In genomic region chr12:54656039-54656395, GRCm38 (mm10) we compare ENCODE assay signal across 7 mouse cellular contexts. TPM values are rescaled to one million over a fixed set of nuclear protein-coding genes. Genes with fewer than 3 reads are reported as not detected.
DNase-seq lines count a peak whose midpoint lies in the region; TF ChIP-seq lines count a peak whose summit lies in the region.

No protein-coding gene starts in this region.

- peaks cover 47% of the 10 kb centered on the region for H3K79me2 ChIP-seq in macrophage (ENCODE audit: inconsistent target)

- TF ChIP-seq CTCF in lung, adult 2 months (IDR thresholded peaks at IDR 0.05; ENCODE audit: insufficient read depth, low read length), result no peak

- peak overlapping the region; percentile 94 for H3K4me3 ChIP-seq in lung, adult 2 months (replicated peaks; ENCODE audit: extremely low read depth, low read depth, low read length)
- H3K4me3 ChIP-seq in macrophage (ENCODE audit: inconsistent target), result peak overlapping the region; percentile 94

- H3K27ac ChIP-seq in macrophage, result peak overlapping the region; percentile 96

- no peak for TF ChIP-seq POLR2A in lung, adult 2 months (IDR thresholded peaks at IDR 0.05; ENCODE audit: borderline replicate concordance, extremely low read depth, low read depth, low read length)

- no peaks in the 10 kb centered on the region for H3K36me3 ChIP-seq in macrophage (ENCODE audit: inconsistent target)

- DNase-seq in lung, adult 2 months, result no peak
- no peak for DNase-seq in lung, postnatal 25 days (ENCODE audit: low spot score)
- peak; percentile 10 for DNase-seq in brain, embryonic 18.5 days (ENCODE audit: low read depth, low spot score)
- DNase-seq in frontal cortex, postnatal 25 days (ENCODE audit: low spot score in 2 of 2), result peak; percentile 19 to 26
- no peak for DNase-seq in adrenal gland, postnatal 10 days
- DNase-seq in cerebellum, postnatal 25 days, result no peak

- WGBS in lung, adult 2 months, result under 1% methylated on average over 22 of the region's 22 CpGs
- 1% methylated on average over 22 of the region's 22 CpGs for WGBS in macrophage (ENCODE audit: missing documents)

- peaks cover 10% of the 10 kb centered on the region for H3K4me1 ChIP-seq in lung, adult 2 months (ENCODE audit: control insufficient read depth, insufficient read depth, low read length)

RNA-seq across cellular contexts. Expression of gene Sptssa, which starts 0.4 kb away (rescaled TPM):
- polyA plus RNA-seq in lung, adult 2 months (2012; rRNA removed), result 67.1 and 82.2 TPM in 2 replicates
- total RNA-seq in macrophage (2018; cell fraction: chromatin; rRNA removed), result 10 to 100 TPM in 11 of 26 experiments, 1 to 10 TPM in 15; 3.8 to 31.9 (median 9.8) TPM
- 100 to 1,000 TPM in 13 of 26 experiments, 10 to 100 TPM in 13; 33.8 to 178 (median 92.4) TPM for total RNA-seq in macrophage (2018; cell fraction: cytosol; rRNA removed)
- total RNA-seq in macrophage (2018; cell fraction: nucleus; rRNA removed), result 10 to 100 TPM; 14.2 to 76.2 (median 30.7) TPM
- 132 to 206 TPM (median 194 TPM) in 3 replicates for polyA plus RNA-seq in macrophage (2018)
- total RNA-seq in adrenal gland, postnatal 10 days (2021), result 10 to 100 TPM; 76.7 to 77.1 TPM

RNA-seq across cellular contexts. Expression of gene Eapp, which starts 39.7 kb away (rescaled TPM):
- 9.5 and 10.2 TPM in 2 replicates for polyA plus RNA-seq in lung, adult 2 months (2012; rRNA removed)
- total RNA-seq in macrophage (2018; cell fraction: chromatin; rRNA removed), result 10 to 100 TPM; 11.9 to 45.6 (median 26.1) TPM
- 10 to 100 TPM; 25.6 to 49.7 (median 34.2) TPM for total RNA-seq in macrophage (2018; cell fraction: cytosol; rRNA removed)
- 10 to 100 TPM; 12.2 to 32.8 (median 18.1) TPM for total RNA-seq in macrophage (2018; cell fraction: nucleus; rRNA removed)
- polyA plus RNA-seq in macrophage (2018), result 30.5 to 62.9 TPM (median 33.7 TPM) in 3 replicates
- total RNA-seq in adrenal gland, postnatal 10 days (2021), result 10 to 100 TPM; 33.5 to 36.8 TPM

Comparison
In these comparisons a context has a peak if more than half of its experiments do, and no peak if none do; other contexts are left out.
1. DNase-seq: peak in brain, embryonic 18.5 days (single experiment) and frontal cortex, postnatal 25 days (2 of 2); none in lung, adult 2 months (single experiment), lung, postnatal 25 days (single experiment), adrenal gland, postnatal 10 days (single experiment) and cerebellum, postnatal 25 days (0 of 2).